Mouse (Mus musculus) T-helper 17 cell (primary cell): Measurements from ENCODE around the gene Trim61.

ENCODE experiments used
- in situ Hi-C, 2 experiments: fragments of 300-600 bp; cut with MboI, MseI; formaldehyde crosslinking; loops; 1 replicate in 1 of 2; 2 replicates in 1 of 2; pipeline ENCODE4 v1.15.1; 2025; ENCODE audit warnings: high pct_unique_total_duplicates in 2 of 2

Trim61 gene

GRCm38 (mm10) chr8:64998806-64999365 is 19.4 kb downstream of the Trim61 start:
- in situ Hi-C loops, result no loop called here

GRCm38 (mm10) chr8:64987731-64988130 is 30.6 kb downstream of the Trim61 start, which contains the start of gene Trim75:
TSS of gene Trim75 (minus strand) at chr8:64987831.
- in situ Hi-C loops, result no loop called here

GRCm38 (mm10) chr8:64983150-64983897 is 35.0 kb downstream of the Trim61 start:
- in situ Hi-C loops, result no loop called here
